Mouse (Mus musculus) bone marrow, adult 2 months (tissue): Measurements from ENCODE around the gene Cuedc2.

ENCODE experiments used
- CTCF ChIP-seq: fragments of 200-500 bp; IDR thresholded peaks from 2 replicates; pipeline ENCODE4 v1.5.1; 2011; ENCODE audit warnings: low read length, control low read depth; ENCODE audit not compliant: control insufficient read depth, insufficient read depth
- POLR2A ChIP-seq: fragments of 200-500 bp; IDR thresholded peaks from 2 replicates; pipeline ENCODE4 v1.6.1; 2011; ENCODE audit warnings: low read depth, mild to moderate bottlenecking, control low read depth, low read length, borderline replicate concordance; ENCODE audit not compliant: control insufficient read depth

GRCm38 (mm10) chr19:46337719-46338330 is 677 bp downstream of the Cuedc2 start:
- TF ChIP-seq CTCF (no peak), POLR2A (no peak)
